Mouse (Mus musculus): Measurements from ENCODE around the gene Serpinb3b.
"Not testable (repeated sequence)": the region's sequence is repeated elsewhere in the genome, so short reads cannot be mapped to it uniquely, and the experiment has no call there.

Serpinb3b gene

GRCm38 (mm10) chr1:107278261-107278660 is at the start of gene Serpinb3b, which contains the start of gene Serpinb3c:
TSS of gene Serpinb3b (minus strand) at chr1:107278361.
TSS of gene Serpinb3c (minus strand) at chr1:107278371.
- not testable (repeated sequence) for DNase-seq (ENCODE audit: low read depth, low spot score)

- DNase-seq (ENCODE audit: low read depth, low spot score) = not testable (repeated sequence)
Observed at GRCm38 (mm10) chr1:107243170-107243569, 35.0 kb downstream of the Serpinb3b start.

- DNase-seq (ENCODE audit: low read depth, low spot score) = not testable (repeated sequence)
Observed at GRCm38 (mm10) chr1:107217276-107217675, 60.9 kb downstream of the Serpinb3b start.

GRCm38 (mm10) chr1:107127453-107127852 is 150.7 kb downstream of the Serpinb3b start:
- DNase-seq (ENCODE audit: low read depth, low spot score) = not testable (repeated sequence)

Measured in CD4-positive helper T cell, adult 2 months (primary cell).